Mouse (Mus musculus) MEL (cell line): ENCODE measurements at regions not wholly inside any gene's neighbourhood (a gene's known extent, or its start where the extent isn't known, plus 50 kb on each side); places are given as distances from the start of the nearest gene placed in this dataset.
"Not testable (repeated sequence)": the region's sequence is repeated elsewhere in the genome, so short reads cannot be mapped to it uniquely, and the experiment has no call there.

Experiments used
- DNase-seq: peaks from one replicate; pipeline ENCODE4 v3.0.0; 2011; ENCODE audit warnings: low read depth, low spot score
- H3K27ac ChIP-seq: 2 replicates; pipeline ENCODE4 v1.5.1; 2012; ENCODE audit warnings: low read depth, mild to moderate bottlenecking, control low read depth, low read length, moderate library complexity; ENCODE audit not compliant: control insufficient read depth
- H3K27me3 ChIP-seq, 2 experiments: fragments of 150-350 bp in 1 of 2; sonication (generic) in 1 of 2; 2 replicates each; pipeline ENCODE4 v1.6.1; 2012; ENCODE audit warnings: low read length in 2 of 2, mild to moderate bottlenecking in 2 of 2, improper control_type of control experiment in 1 of 2, moderate library complexity in 1 of 2; ENCODE audit not compliant: insufficient read depth in 2 of 2, control insufficient read depth in 1 of 2
- H3K36me3 ChIP-seq, 2 experiments: 2 replicates each; pipeline ENCODE4 v1.6.1; 2012 to 2014; ENCODE audit warnings: low read length in 2 of 2, improper control_type of control experiment in 1 of 2, inconsistent platforms in 1 of 2, mild to moderate bottlenecking in 1 of 2; ENCODE audit not compliant: insufficient read depth in 2 of 2, control insufficient read depth in 1 of 2
- H3K4me1 ChIP-seq, 2 experiments: fragments of 150-350 bp in 1 of 2; sonication (generic) in 1 of 2; 2 replicates each; pipeline ENCODE4 v1.6.1; 2012; ENCODE audit warnings: low read length in 2 of 2, improper control_type of control experiment in 1 of 2, mild to moderate bottlenecking in 1 of 2; ENCODE audit not compliant: insufficient read depth in 2 of 2, control insufficient read depth in 1 of 2
- H3K4me3 ChIP-seq, 2 experiments: fragments of 150-350 bp in 1 of 2; sonication (generic) in 1 of 2; 2 replicates each; pipeline ENCODE4 v1.5.1; 2012; ENCODE audit warnings: low read depth in 2 of 2, low read length in 2 of 2, mild to moderate bottlenecking in 2 of 2, moderate library complexity in 2 of 2, control low read depth in 1 of 2, improper control_type of control experiment in 1 of 2; ENCODE audit not compliant: control insufficient read depth in 1 of 2, insufficient read depth in 1 of 2
- H3K79me2 ChIP-seq: 2 replicates; pipeline ENCODE4 v1.6.1; 2012; ENCODE audit warnings: mild to moderate bottlenecking, low read length, moderate library complexity; ENCODE audit not compliant: control insufficient read depth, poor library complexity, insufficient read depth
- H3K9ac ChIP-seq: 2 replicates; pipeline ENCODE4 v1.6.1; 2012; ENCODE audit warnings: low read depth, mild to moderate bottlenecking, control low read depth, low read length, moderate library complexity; ENCODE audit not compliant: control insufficient read depth, poor library complexity, severe bottlenecking
- H3K9me3 ChIP-seq: fragments of 150-350 bp; sonication (generic); replicated peaks from 2 replicates; pipeline ENCODE4 v1.6.1; 2012; ENCODE audit warnings: mild to moderate bottlenecking, low read length, improper control_type of control experiment, moderate library complexity; ENCODE audit not compliant: insufficient read depth
- CHD1 ChIP-seq: IDR thresholded peaks from 2 replicates; pipeline ENCODE4 v1.6.1; 2012; ENCODE audit warnings: low read depth, mild to moderate bottlenecking, inconsistent platforms, low read length, improper control_type of control experiment
- CHD2 ChIP-seq: IDR thresholded peaks from 2 replicates; pipeline ENCODE4 v1.6.1; 2011; ENCODE audit warnings: low read length, improper control_type of control experiment
- ELF1 ChIP-seq: IDR thresholded peaks from 2 replicates; pipeline ENCODE4 v1.6.1; 2014; ENCODE audit warnings: low read depth, mild to moderate bottlenecking, inconsistent platforms, low read length, improper control_type of control experiment, moderate library complexity
- EP300 ChIP-seq, 2 experiments: IDR thresholded peaks; 2 replicates each; pipeline ENCODE4 v1.6.1; 2011; ENCODE audit warnings: improper control_type of control experiment in 2 of 2, low read length in 2 of 2, low read depth in 1 of 2, mild to moderate bottlenecking in 1 of 2
- GABPA ChIP-seq: IDR thresholded peaks from 2 replicates; pipeline ENCODE4 v1.6.1; 2012; ENCODE audit warnings: low read depth, mild to moderate bottlenecking, inconsistent platforms, low read length, improper control_type of control experiment, moderate library complexity
- GATA1 ChIP-seq: IDR thresholded peaks from 2 replicates; pipeline ENCODE4 v1.6.1; 2011; ENCODE audit warnings: low read depth, low read length, improper control_type of control experiment
- JUND ChIP-seq: IDR thresholded peaks from 2 replicates; pipeline ENCODE4 v1.6.1; 2011; ENCODE audit warnings: low read depth, mild to moderate bottlenecking, improper control_type of control experiment, low read length
- MAFK ChIP-seq: IDR thresholded peaks from 2 replicates; pipeline ENCODE4 v1.6.1; 2011; ENCODE audit warnings: low read depth, mild to moderate bottlenecking, low read length, improper control_type of control experiment, borderline replicate concordance
- MAZ ChIP-seq: IDR thresholded peaks from 2 replicates; pipeline ENCODE4 v1.6.1; 2012; ENCODE audit warnings: low read depth, mild to moderate bottlenecking, inconsistent platforms, low read length, improper control_type of control experiment
- MYB ChIP-seq: IDR thresholded peaks from 2 replicates; pipeline ENCODE4 v1.6.1; 2011; ENCODE audit warnings: mild to moderate bottlenecking, low read depth, low read length, improper control_type of control experiment
- NELFE ChIP-seq: IDR thresholded peaks from 2 replicates; pipeline ENCODE4 v1.6.1; 2011; ENCODE audit warnings: low read depth, low read length, improper control_type of control experiment
- POLR2AphosphoS2 ChIP-seq: IDR thresholded peaks from 2 replicates; pipeline ENCODE4 v1.6.1; 2011; ENCODE audit warnings: low read length, improper control_type of control experiment
- RCOR1 ChIP-seq: IDR thresholded peaks from 2 replicates; pipeline ENCODE4 v1.6.1; 2012; ENCODE audit warnings: low read depth, mild to moderate bottlenecking, inconsistent platforms, low read length, improper control_type of control experiment
- SMC3 ChIP-seq: IDR thresholded peaks from 2 replicates; pipeline ENCODE4 v1.6.1; 2011; ENCODE audit warnings: low read depth, low read length, improper control_type of control experiment
- TAL1 ChIP-seq: IDR thresholded peaks from 2 replicates; pipeline ENCODE4 v1.6.1; 2012; ENCODE audit warnings: mild to moderate bottlenecking, inconsistent platforms, low read length, moderate library complexity, mixed read lengths
- TBP ChIP-seq: IDR thresholded peaks from 2 replicates; pipeline ENCODE4 v1.8.0; 2011; ENCODE audit warnings: low read depth, low read length, improper control_type of control experiment
- UBTF ChIP-seq: IDR thresholded peaks from 2 replicates; pipeline ENCODE4 v1.6.1; 2012; ENCODE audit warnings: low read depth, mild to moderate bottlenecking, inconsistent platforms, low read length, improper control_type of control experiment, moderate library complexity, borderline replicate concordance; ENCODE audit not compliant: insufficient read depth
- USF2 ChIP-seq, 2 experiments: IDR thresholded peaks; 2 replicates each; pipeline ENCODE4 v1.6.1; 2011 to 2012; ENCODE audit warnings: improper control_type of control experiment in 2 of 2, low read length in 2 of 2, borderline replicate concordance in 1 of 2, inconsistent platforms in 1 of 2, low read depth in 1 of 2, mild to moderate bottlenecking in 1 of 2; ENCODE audit not compliant: insufficient read depth in 1 of 2
- ZKSCAN1 ChIP-seq: IDR thresholded peaks from 2 replicates; pipeline ENCODE4 v1.6.1; 2012; ENCODE audit warnings: low read depth, mild to moderate bottlenecking, inconsistent platforms, low read length, improper control_type of control experiment, moderate library complexity

- H3K9ac ChIP-seq, H3K27me3 ChIP-seq, H3K36me3 ChIP-seq, H3K79me2 ChIP-seq, H3K9me3 ChIP-seq, H3K4me1 ChIP-seq, H3K27ac ChIP-seq, H3K4me3 ChIP-seq, DNase-seq: not testable (repeated sequence)
These were observed 181.7 kb upstream of the Mettl15 start for GRCm38 (mm10) chr2:109462246-109462645.

GRCm38 (mm10) chr2:109484306-109484705 lies 190.2 kb upstream of the Bdnf start:
- no peak for TF ChIP-seq ELF1
- TF ChIP-seq CHD2: no peak
- TF ChIP-seq MAZ: no peak
- no peak for TF ChIP-seq UBTF
- no peak for TF ChIP-seq TAL1
- TF ChIP-seq GATA1: no peak
- TF ChIP-seq NELFE: no peak
- no peak for TF ChIP-seq TBP
- TF ChIP-seq GABPA: no peak
- TF ChIP-seq USF2 (IDR thresholded peaks at IDR 0.05; ENCODE audit: borderline replicate concordance in 1 of 2, insufficient read depth in 1 of 2, low read depth in 1 of 2, low read length in 2 of 2): no peak
- no peak for TF ChIP-seq SMC3
- no peak for TF ChIP-seq JUND
- TF ChIP-seq EP300 (IDR thresholded peaks at IDR 0.05; ENCODE audit: low read depth in 1 of 2, low read length in 2 of 2): no peak
- no peak for TF ChIP-seq MAFK
- TF ChIP-seq CHD1: no peak
- TF ChIP-seq RCOR1: no peak
- no peak for TF ChIP-seq ZKSCAN1
- no peak for TF ChIP-seq POLR2AphosphoS2
- no peak for TF ChIP-seq MYB
- TF ChIP-seq, all 39 proteins: peak for 0
- Histone ChIP-seq H3K9ac (no peak overlapping the region), H3K4me1 (no peaks in the 10 kb centered on the region), H3K36me3 (no peaks in the 10 kb centered on the region), H3K27ac (no peak overlapping the region), H3K79me2 (no peaks in the 10 kb centered on the region), H3K27me3 (no peaks in the 10 kb centered on the region), H3K9me3 (no peaks in the 10 kb centered on the region), H3K4me3 (no peak overlapping the region)
- no peak for DNase-seq
